Mouse (Mus musculus) hindbrain, embryonic 16.5 days (tissue): ENCODE measurements around the gene Siah3. TPM values are rescaled to one million over a fixed set of nuclear protein-coding genes. Genes with fewer than 3 reads are reported as not detected.

Source experiments
- ATAC-seq: fragments of 200-750 bp; cut with Nextera tagmentation; 2 replicates; pipeline ENCODE4 v1.8.0; 2017; ENCODE audit warnings: moderate TSS enrichment, moderate library complexity
- H3K27ac ChIP-seq: fragments of 300-500 bp; sonication (generic); 2 replicates; pipeline ENCODE4 v1.5.1; 2014; ENCODE audit warnings: low read depth, mild to moderate bottlenecking, control low read depth, low read length, moderate library complexity
- H3K27me3 ChIP-seq: fragments of 300-500 bp; sonication (generic); replicated peaks from 2 replicates; pipeline ENCODE4 v1.6.1; 2014; ENCODE audit warnings: low read length; ENCODE audit not compliant: control insufficient read depth, insufficient read depth
- H3K36me3 ChIP-seq: fragments of 300-500 bp; sonication (generic); 2 replicates; pipeline ENCODE4 v1.6.1; 2014; ENCODE audit warnings: mild to moderate bottlenecking, low read length, moderate library complexity, mixed read lengths; ENCODE audit not compliant: control insufficient read depth, insufficient read depth
- H3K4me1 ChIP-seq: fragments of 300-500 bp; sonication (generic); 2 replicates; pipeline ENCODE4 v1.6.1; 2014; ENCODE audit warnings: low read depth, low read length; ENCODE audit not compliant: control insufficient read depth, insufficient read depth
- H3K4me2 ChIP-seq: fragments of 300-500 bp; sonication (generic); 2 replicates; pipeline ENCODE4 v1.6.1; 2014; ENCODE audit warnings: mild to moderate bottlenecking, low read length, control low read depth, moderate library complexity
- H3K4me3 ChIP-seq: fragments of 300-500 bp; sonication (generic); 2 replicates; pipeline ENCODE4 v1.5.1; 2014; ENCODE audit warnings: mild to moderate bottlenecking, low read length, control low read depth, moderate library complexity
- H3K9ac ChIP-seq: fragments of 300-500 bp; sonication (generic); 2 replicates; pipeline ENCODE4 v1.6.1; 2014; ENCODE audit warnings: low read depth, mild to moderate bottlenecking, control low read depth, low read length, moderate library complexity
- H3K9me3 ChIP-seq: fragments of 300-500 bp; sonication (generic); 2 replicates; pipeline ENCODE4 v1.6.1; 2014; ENCODE audit warnings: mild to moderate bottlenecking, low read length, moderate library complexity; ENCODE audit not compliant: control insufficient read depth
- WGBS: fragments of 180-500 bp; shearing (Covaris S2); extraction: QIAGEN DNeasy Blood & Tissue Kit; methylation state at CpG from one replicate; pipeline ENCODE4 v1.1.7; 2014; 5-methylcytosine and 5-hydroxymethylcytosine counted together
- polyA plus RNA-seq: library from polyadenylated mRNA; unstranded; fragments of >200 nt; fragmentation: Nextera tagmentation; extraction: Ambion mirVana; gene quantifications from 2 replicates; pipeline ENCODE4 v1.2.1, GENCODE M21; 2015

Gene Siah3
- polyA plus RNA-seq, 1 experiment from 2014 or later: 2.9 TPM

GRCm38 (mm10) chr14:75459431-75459830, 3.6 kb downstream of the Siah3 start:
- Histone ChIP-seq H3K27me3 (no peaks in the 10 kb centered on the region), H3K9me3 (no peaks in the 10 kb centered on the region), H3K4me3 (no peak overlapping the region), H3K36me3 (no peaks in the 10 kb centered on the region), H3K4me1 (peaks cover 30% of the 10 kb centered on the region), H3K27ac (peak overlapping the region; percentile 50), H3K4me2 (no peak overlapping the region; the same call in 1 of the 2 replicates), H3K9ac (0 out of 2 replicates have a peak overlapping the region, but pooled peaks have one; percentile 4)
- no peak for ATAC-seq
- 76% methylated on average over 10 of the region's 10 CpGs for WGBS

- 28% methylated on average over 3 of the region's 3 CpGs for WGBS
- ATAC-seq: peak; percentile 25; the same call in 1 of the 2 replicates
- H3K4me3 ChIP-seq: no peak overlapping the region
- H3K36me3 ChIP-seq: no peaks in the 10 kb centered on the region
- H3K9me3 ChIP-seq: no peaks in the 10 kb centered on the region
- no peak overlapping the region for H3K9ac ChIP-seq
- no peaks in the 10 kb centered on the region for H3K27me3 ChIP-seq
- H3K4me2 ChIP-seq: no peak overlapping the region; the same call in 1 of the 2 replicates
- peaks cover 24% of the 10 kb centered on the region for H3K4me1 ChIP-seq
- H3K27ac ChIP-seq: no peak overlapping the region; the same call in 1 of the 2 replicates
These were observed 4.2 kb downstream of the Siah3 start for GRCm38 (mm10) chr14:75459991-75460390.

GRCm38 (mm10) chr14:75460436-75460835, 4.7 kb downstream of the Siah3 start:
- H3K4me2 ChIP-seq: no peak overlapping the region
- peaks cover 24% of the 10 kb centered on the region for H3K4me1 ChIP-seq
- H3K36me3 ChIP-seq: no peaks in the 10 kb centered on the region
- no peaks in the 10 kb centered on the region for H3K27me3 ChIP-seq
- no peak overlapping the region for H3K9ac ChIP-seq
- no peak overlapping the region for H3K4me3 ChIP-seq
- H3K9me3 ChIP-seq: no peaks in the 10 kb centered on the region
- H3K27ac ChIP-seq: peak overlapping the region; percentile 31; the same call in 1 of the 2 replicates
- ATAC-seq: no peak
- WGBS: 48% methylated on average over 3 of the region's 3 CpGs

GRCm38 (mm10) chr14:75461770-75462169, 6.0 kb downstream of the Siah3 start:
- Histone ChIP-seq H3K9ac (no peak overlapping the region), H3K4me2 (no peak overlapping the region), H3K27me3 (no peaks in the 10 kb centered on the region), H3K9me3 (no peaks in the 10 kb centered on the region), H3K4me1 (peaks cover 24% of the 10 kb centered on the region), H3K27ac (no peak overlapping the region), H3K4me3 (no peak overlapping the region), H3K36me3 (no peaks in the 10 kb centered on the region)
- 88% methylated on average over 4 of the region's 4 CpGs for WGBS
- no peak for ATAC-seq

- no peak overlapping the region for H3K4me3 ChIP-seq
- no peaks in the 10 kb centered on the region for H3K9me3 ChIP-seq
- 84% methylated on average over 4 of the region's 4 CpGs for WGBS
- H3K9ac ChIP-seq: no peak overlapping the region
- no peaks in the 10 kb centered on the region for H3K36me3 ChIP-seq
- H3K27me3 ChIP-seq: no peaks in the 10 kb centered on the region
- peaks cover 17% of the 10 kb centered on the region for H3K4me1 ChIP-seq
- ATAC-seq: no peak
- H3K4me2 ChIP-seq: no peak overlapping the region
- no peak overlapping the region for H3K27ac ChIP-seq
These were observed 7.4 kb downstream of the Siah3 start for GRCm38 (mm10) chr14:75463171-75463570.

GRCm38 (mm10) chr14:75468941-75469340, 13.2 kb downstream of the Siah3 start:
- H3K27me3 ChIP-seq: no peaks in the 10 kb centered on the region
- H3K4me3 ChIP-seq: no peak overlapping the region
- peaks cover 3% of the 10 kb centered on the region for H3K4me1 ChIP-seq
- WGBS: 82% methylated on average over 4 of the region's 4 CpGs
- no peaks in the 10 kb centered on the region for H3K9me3 ChIP-seq
- no peak overlapping the region for H3K9ac ChIP-seq
- H3K4me2 ChIP-seq: no peak overlapping the region
- H3K36me3 ChIP-seq: no peaks in the 10 kb centered on the region
- no peak overlapping the region for H3K27ac ChIP-seq
- no peak for ATAC-seq

GRCm38 (mm10) chr14:75473061-75473930, 17.5 kb downstream of the Siah3 start:
- H3K36me3 ChIP-seq: no peaks in the 10 kb centered on the region
- 49% methylated on average over 9 of the region's 9 CpGs for WGBS
- H3K27me3 ChIP-seq: no peaks in the 10 kb centered on the region
- H3K4me2 ChIP-seq: no peak overlapping the region
- H3K4me1 ChIP-seq: peaks cover 3% of the 10 kb centered on the region
- no peak overlapping the region for H3K9ac ChIP-seq
- H3K4me3 ChIP-seq: no peak overlapping the region
- peak; percentile 83 for ATAC-seq
- no peak overlapping the region for H3K27ac ChIP-seq
- no peaks in the 10 kb centered on the region for H3K9me3 ChIP-seq

- no peak overlapping the region for H3K4me3 ChIP-seq
- WGBS: 96% methylated on average over 2 of the region's 2 CpGs
- peaks cover 3% of the 10 kb centered on the region for H3K4me1 ChIP-seq
- H3K36me3 ChIP-seq: no peaks in the 10 kb centered on the region
- no peak overlapping the region for H3K4me2 ChIP-seq
- ATAC-seq: no peak
- H3K27ac ChIP-seq: no peak overlapping the region
- H3K9me3 ChIP-seq: no peaks in the 10 kb centered on the region
- no peak overlapping the region for H3K9ac ChIP-seq
- no peaks in the 10 kb centered on the region for H3K27me3 ChIP-seq
These were observed 20.1 kb downstream of the Siah3 start for GRCm38 (mm10) chr14:75475887-75476286.
